Mouse (Mus musculus): Measurements from ENCODE around the gene Arhgef28.

DNA sequence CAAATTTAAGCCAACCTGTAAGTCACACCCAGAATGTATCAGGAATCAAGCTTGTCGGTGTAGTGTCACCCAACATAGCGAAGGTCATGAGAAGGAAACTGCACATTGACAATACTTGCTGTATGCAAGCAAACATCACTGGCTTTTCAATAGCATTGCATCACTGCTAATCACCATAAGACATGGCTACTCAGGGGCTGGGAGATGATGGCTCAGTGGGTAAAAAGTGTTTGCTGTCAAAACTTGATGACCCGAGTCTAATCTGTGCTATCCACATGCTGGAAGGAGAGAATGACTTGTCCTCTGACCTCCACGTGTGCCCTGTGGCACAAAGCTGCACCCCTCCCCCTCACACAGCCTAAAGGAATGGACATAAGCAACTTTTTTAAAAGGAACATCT is 133.0 kb downstream of the Arhgef28 start:
- TF ChIP-seq POLR2A (IDR thresholded peaks at IDR 0.05; ENCODE audit: low read depth, low read length): no peak
- TF ChIP-seq CTCF (IDR thresholded peaks at IDR 0.05; ENCODE audit: extremely low read depth, insufficient read length, insufficient replicate concordance, low read depth, low read length): no peak
